Mouse (Mus musculus) stomach, postnatal 0 days (tissue): Measurements from ENCODE around the gene Rapgefl1.

Experiments
- CTCF ChIP-seq: IDR thresholded peaks from 2 replicates; pipeline ENCODE4 v1.5.1; 2016; ENCODE audit warnings: antibody characterized with exemption, low read depth, mild to moderate bottlenecking, moderate library complexity
- EP300 ChIP-seq: optimal IDR thresholded peaks from 2 replicates; pipeline ENCODE3; 2016; ENCODE audit warnings: antibody characterized with exemption

- TF ChIP-seq CTCF (no peak), EP300 (no peak)
Observed at GRCm38 (mm10) chr11:98791448-98791847, 45.1 kb upstream of the Rapgefl1 start.
